ENCODE assay signal across 11 mouse cellular contexts in genomic region chr14:24586133-24586908, GRCm38 (mm10).
DNase-seq lines count a peak whose midpoint lies in the region; ATAC-seq and TF ChIP-seq lines count a peak whose summit lies in the region.
"Had no signal": no experiment of that assay in that cellular context is flagged by ENCODE, and none has a peak within 500 bp of the region (broad histone marks: within the 10 kb centered on the region; RNA-seq: fewer than 3 reads in every experiment).

No protein-coding gene starts in this region.

- H3K27me3 ChIP-seq in hindbrain, embryonic 10.5 days (ENCODE audit: insufficient read depth, poor library complexity, severe bottlenecking): no peaks in the 10 kb centered on the region
- H3K27me3 ChIP-seq in stomach, postnatal 0 days (ENCODE audit: control insufficient read depth, insufficient read depth, low read length): no peaks in the 10 kb centered on the region
- H3K27me3 ChIP-seq: megakaryocyte, embryonic 14.5 days had no signal

- H3K9ac ChIP-seq in stomach, postnatal 0 days (ENCODE audit: low read length): no peak overlapping the region

- no peak overlapping the region for H3K4me2 ChIP-seq in stomach, postnatal 0 days (replicated peaks; ENCODE audit: low read depth)

- H3K4me3 ChIP-seq in gastrocnemius, adult 2 months: no peak overlapping the region
- no peak overlapping the region for H3K4me3 ChIP-seq in hindbrain, embryonic 10.5 days
- no peak overlapping the region for H3K4me3 ChIP-seq in stomach, postnatal 0 days (ENCODE audit: low read depth, low read length)
- H3K4me3 ChIP-seq: megakaryocyte, embryonic 14.5 days had no signal

- intact Hi-C loops in gastrocnemius, adult 2 months (cut with DNase I): loop anchor here (5.0 kb wide), 1 partner anchor 74 kb away; no protein-coding TSS in a partner anchor

- TF ChIP-seq EP300 in stomach, postnatal 0 days (optimal IDR thresholded peaks at IDR 0.05): no peak

- H3K9me3 ChIP-seq in hindbrain, embryonic 10.5 days: no peaks in the 10 kb centered on the region
- no peaks in the 10 kb centered on the region for H3K9me3 ChIP-seq in stomach, postnatal 0 days (ENCODE audit: control insufficient read depth, low read length)
- H3K9me3 ChIP-seq: megakaryocyte, embryonic 14.5 days had no signal

- no peaks in the 10 kb centered on the region for H3K36me3 ChIP-seq in hindbrain, embryonic 10.5 days
- H3K36me3 ChIP-seq in stomach, postnatal 0 days (ENCODE audit: control insufficient read depth, insufficient read depth, low read length): no peaks in the 10 kb centered on the region

- DNase-seq in gastrocnemius, adult 2 months: no peak
- no peak for DNase-seq in gastrocnemius, adult 8-10 months (ENCODE audit: low spot score in 2 of 2)
- peak; percentile 6 for DNase-seq in lung, postnatal 36 days
- no peak for DNase-seq in lung, postnatal 25 days (ENCODE audit: low spot score)
- DNase-seq in hindbrain, embryonic 10.5 days (ENCODE audit: low spot score): no peak
- DNase-seq in stomach, postnatal 0 days (ENCODE audit: low spot score): no peak
- no peak for DNase-seq in urinary bladder, adult 2 months (ENCODE audit: low spot score)
- DNase-seq in layer of hippocampus, postnatal 25 days (ENCODE audit: extremely low spot score in 1 of 2, low spot score in 1 of 2): no peak
- DNase-seq: cerebellum, adult 11 months; kidney, postnatal 10 days had no signal

- WGBS in hindbrain, embryonic 10.5 days: 61% methylated on average over 7 of the region's 7 CpGs
- 61% methylated on average over 7 of the region's 7 CpGs for WGBS in stomach, postnatal 0 days

- no peak overlapping the region for H3K27ac ChIP-seq in gastrocnemius, adult 2 months
- 0 out of 2 replicates have a peak overlapping the region, but pooled peaks have one; percentile 16 for H3K27ac ChIP-seq in hindbrain, embryonic 10.5 days
- H3K27ac ChIP-seq in stomach, postnatal 0 days (replicated peaks): no peak overlapping the region

- ATAC-seq in stomach, postnatal 0 days (ENCODE audit: low FRiP score, low TSS enrichment): no peak

- peak; percentile 42 for TF ChIP-seq CTCF in gastrocnemius, adult 2 months (IDR thresholded peaks at IDR 0.05)
- TF ChIP-seq CTCF in stomach, postnatal 0 days (IDR thresholded peaks at IDR 0.05; ENCODE audit: low read depth): peak; percentile 52

- H3K4me1 ChIP-seq in hindbrain, embryonic 10.5 days (replicated peaks): peaks cover 5% of the 10 kb centered on the region; the same call in 1 of the 2 replicates
- H3K4me1 ChIP-seq in stomach, postnatal 0 days (replicated peaks; ENCODE audit: control insufficient read depth, insufficient read depth): no peaks in the 10 kb centered on the region
- H3K4me1 ChIP-seq: megakaryocyte, embryonic 14.5 days had no signal
